Mouse (Mus musculus): ENCODE results near the gene Fez1. TPM values are rescaled to one million over a fixed set of nuclear protein-coding genes. Genes with fewer than 3 reads are reported as not detected.

The Fez1 gene
- polyA plus RNA-seq, 1 experiment from 2014 or later, result 3.8 TPM

GRCm38 (mm10) chr9:36876313-36876712 lies 54.6 kb downstream of the Fez1 start:
- no peaks in the 10 kb centered on the region for H3K9me3 ChIP-seq
- H3K4me1 ChIP-seq, result no peaks in the 10 kb centered on the region
- no peak overlapping the region for H3K4me3 ChIP-seq
- no peak overlapping the region for H3K9ac ChIP-seq
- no peak overlapping the region for H3K4me2 ChIP-seq
- WGBS, result 82% methylated on average over 5 of the region's 5 CpGs
- no peaks in the 10 kb centered on the region for H3K27me3 ChIP-seq
- no peak overlapping the region for H3K27ac ChIP-seq
- H3K36me3 ChIP-seq, result no peaks in the 10 kb centered on the region
- ATAC-seq (ENCODE audit: borderline replicate concordance, extremely low read depth, low FRiP score, low TSS enrichment), result no peak

GRCm38 (mm10) chr9:36876787-36877186 lies 55.1 kb downstream of the Fez1 start:
- Histone ChIP-seq H3K4me1 (no peaks in the 10 kb centered on the region), H3K27me3 (no peaks in the 10 kb centered on the region), H3K36me3 (no peaks in the 10 kb centered on the region), H3K9ac (no peak overlapping the region), H3K4me3 (no peak overlapping the region), H3K4me2 (no peak overlapping the region), H3K27ac (no peak overlapping the region), H3K9me3 (no peaks in the 10 kb centered on the region)
- ATAC-seq (ENCODE audit: borderline replicate concordance, extremely low read depth, low FRiP score, low TSS enrichment), result no peak

GRCm38 (mm10) chr9:36881615-36882014 lies 60.0 kb downstream of the Fez1 start:
- WGBS, result 75% methylated on average over 5 of the region's 5 CpGs

DNA sequence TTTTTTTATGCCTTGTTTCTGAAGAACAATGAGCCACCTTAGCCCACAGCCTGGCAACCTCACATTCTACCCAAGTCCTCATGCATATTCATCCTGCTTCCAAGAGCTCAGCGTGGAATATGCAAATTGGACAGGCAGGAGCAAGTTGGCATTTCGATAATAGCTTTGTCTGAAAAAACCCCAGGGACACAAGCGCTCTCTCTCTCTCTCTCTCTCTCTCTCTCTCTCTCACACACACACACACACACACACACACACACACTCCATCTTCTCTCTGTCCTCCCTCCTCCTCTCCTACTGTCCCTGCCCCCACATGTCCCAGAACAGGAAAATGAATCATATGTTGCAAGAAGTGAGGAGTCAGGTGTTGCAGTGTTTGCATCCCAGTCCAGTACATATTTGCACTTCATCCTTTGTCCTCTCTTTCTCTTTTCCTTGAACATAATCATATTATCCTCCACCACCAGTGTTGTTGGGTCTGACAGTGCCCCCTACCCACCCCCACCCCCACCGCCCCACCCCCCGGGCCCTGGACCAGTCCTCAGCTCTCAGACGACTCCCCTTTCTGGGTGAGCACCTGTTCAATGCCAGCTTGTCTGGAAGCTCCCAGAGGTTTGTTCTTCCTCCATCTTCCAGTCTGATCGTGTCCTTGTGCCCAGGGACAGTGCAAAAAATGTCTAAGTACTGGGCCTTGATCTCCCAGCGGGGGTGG lies 60.5 kb downstream of the Fez1 start:
- ATAC-seq (ENCODE audit: borderline replicate concordance, extremely low read depth, low FRiP score, low TSS enrichment), result no peak
- Histone ChIP-seq H3K4me2 (no peak overlapping the region), H3K9ac (no peak overlapping the region), H3K27me3 (no peaks in the 10 kb centered on the region), H3K4me3 (no peak overlapping the region), H3K9me3 (no peaks in the 10 kb centered on the region), H3K27ac (no peak overlapping the region), H3K36me3 (no peaks in the 10 kb centered on the region), H3K4me1 (no peaks in the 10 kb centered on the region)
- WGBS, result 40% methylated on average over 8 of the region's 8 CpGs

More at GRCm38 (mm10) chr9:36881615-36882014, 60.0 kb downstream of the Fez1 start:
- H3K9ac ChIP-seq, result no peak overlapping the region
- no peaks in the 10 kb centered on the region for H3K27me3 ChIP-seq
- no peaks in the 10 kb centered on the region for H3K4me1 ChIP-seq
- no peak overlapping the region for H3K4me2 ChIP-seq
- no peak overlapping the region for H3K27ac ChIP-seq
- no peak overlapping the region for H3K4me3 ChIP-seq
- no peak for ATAC-seq (ENCODE audit: borderline replicate concordance, extremely low read depth, low FRiP score, low TSS enrichment)
- H3K9me3 ChIP-seq, result no peaks in the 10 kb centered on the region
- no peaks in the 10 kb centered on the region for H3K36me3 ChIP-seq

GRCm38 (mm10) chr9:36883569-36883968 lies 61.9 kb downstream of the Fez1 start:
- Histone ChIP-seq H3K27me3 (no peaks in the 10 kb centered on the region), H3K4me3 (no peak overlapping the region), H3K27ac (no peak overlapping the region), H3K4me1 (no peaks in the 10 kb centered on the region), H3K9me3 (no peaks in the 10 kb centered on the region), H3K9ac (no peak overlapping the region), H3K4me2 (no peak overlapping the region), H3K36me3 (no peaks in the 10 kb centered on the region)
- no peak for ATAC-seq (ENCODE audit: borderline replicate concordance, extremely low read depth, low FRiP score, low TSS enrichment)
- 44% methylated on average over 3 of the region's 3 CpGs for WGBS

DNA sequence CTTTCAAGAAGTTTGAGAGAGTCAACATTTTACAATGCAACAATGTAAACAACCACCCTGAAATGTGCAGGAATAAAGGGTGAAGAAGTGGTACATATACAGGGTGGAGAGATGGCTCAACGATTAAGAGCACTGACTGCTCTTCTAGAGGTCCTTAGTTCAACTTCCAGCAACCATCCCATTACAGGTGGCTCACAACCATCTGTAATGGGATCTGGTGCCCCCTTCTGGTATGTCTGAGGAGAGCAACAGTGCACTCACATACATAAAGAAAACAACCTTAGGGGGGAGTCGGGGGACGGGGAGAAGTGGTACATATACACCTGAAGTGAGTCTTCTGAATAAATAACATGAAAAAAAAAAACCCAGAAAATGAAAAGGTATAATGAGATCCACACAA lies 63.6 kb downstream of the Fez1 start:
- Histone ChIP-seq H3K36me3 (no peaks in the 10 kb centered on the region), H3K9me3 (no peaks in the 10 kb centered on the region), H3K4me2 (no peak overlapping the region), H3K9ac (no peak overlapping the region), H3K4me1 (no peaks in the 10 kb centered on the region), H3K27me3 (no peaks in the 10 kb centered on the region), H3K27ac (no peak overlapping the region), H3K4me3 (no peak overlapping the region)
- 60% methylated on average over 3 of the region's 3 CpGs for WGBS
- ATAC-seq (ENCODE audit: borderline replicate concordance, extremely low read depth, low FRiP score, low TSS enrichment), result no peak

DNA sequence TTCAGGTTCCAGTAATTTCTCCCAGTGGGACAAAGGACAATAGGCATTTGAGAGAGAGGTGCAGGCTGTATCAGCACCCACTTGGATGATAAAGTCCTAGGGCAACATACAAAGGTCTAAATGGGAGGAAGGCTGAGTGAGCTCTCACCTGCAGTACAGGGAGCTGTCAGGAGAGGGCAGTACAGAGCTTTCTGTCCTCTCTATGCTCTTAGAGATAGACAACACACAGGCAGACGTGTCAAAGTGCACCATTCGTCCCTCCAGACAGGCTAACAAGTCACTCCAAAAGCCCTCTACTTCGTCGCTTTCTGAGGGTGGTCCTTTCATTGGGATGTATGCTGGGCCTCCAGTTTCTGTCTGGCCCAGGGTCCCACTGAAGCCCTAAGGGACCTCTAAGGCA lies 68.9 kb downstream of the Fez1 start:
- ATAC-seq (ENCODE audit: borderline replicate concordance, extremely low read depth, low FRiP score, low TSS enrichment), result no peak
- Histone ChIP-seq H3K9me3 (no peaks in the 10 kb centered on the region), H3K4me3 (no peak overlapping the region), H3K27me3 (no peaks in the 10 kb centered on the region), H3K4me1 (no peaks in the 10 kb centered on the region), H3K9ac (no peak overlapping the region), H3K36me3 (no peaks in the 10 kb centered on the region), H3K27ac (no peak overlapping the region), H3K4me2 (no peak overlapping the region)
- WGBS, result 18% methylated on average over 4 of the region's 4 CpGs

GRCm38 (mm10) chr9:36893413-36893990 lies 71.8 kb downstream of the Fez1 start:
- ATAC-seq (ENCODE audit: borderline replicate concordance, extremely low read depth, low FRiP score, low TSS enrichment), result no peak
- Histone ChIP-seq H3K36me3 (no peaks in the 10 kb centered on the region), H3K27me3 (no peaks in the 10 kb centered on the region), H3K9me3 (no peaks in the 10 kb centered on the region), H3K9ac (no peak overlapping the region), H3K27ac (no peak overlapping the region), H3K4me2 (no peak overlapping the region), H3K4me3 (no peak overlapping the region), H3K4me1 (no peaks in the 10 kb centered on the region)
- 69% methylated on average over 6 of the region's 6 CpGs for WGBS

GRCm38 (mm10) chr9:36894242-36894641 lies 72.6 kb downstream of the Fez1 start:
- 81% methylated on average over 7 of the region's 7 CpGs for WGBS
- H3K9ac ChIP-seq, result no peak overlapping the region
- H3K27me3 ChIP-seq, result no peaks in the 10 kb centered on the region
- no peak overlapping the region for H3K4me3 ChIP-seq
- H3K9me3 ChIP-seq, result no peaks in the 10 kb centered on the region
- H3K4me1 ChIP-seq, result no peaks in the 10 kb centered on the region
- H3K27ac ChIP-seq, result no peak overlapping the region
- no peak for ATAC-seq (ENCODE audit: borderline replicate concordance, extremely low read depth, low FRiP score, low TSS enrichment)
- no peaks in the 10 kb centered on the region for H3K36me3 ChIP-seq
- no peak overlapping the region for H3K4me2 ChIP-seq

GRCm38 (mm10) chr9:36895009-36895693 lies 73.5 kb downstream of the Fez1 start:
- ATAC-seq (ENCODE audit: borderline replicate concordance, extremely low read depth, low FRiP score, low TSS enrichment), result no peak
- Histone ChIP-seq H3K36me3 (no peaks in the 10 kb centered on the region), H3K4me2 (no peak overlapping the region), H3K4me1 (no peaks in the 10 kb centered on the region), H3K9ac (no peak overlapping the region), H3K27me3 (no peaks in the 10 kb centered on the region), H3K4me3 (no peak overlapping the region), H3K27ac (no peak overlapping the region), H3K9me3 (no peaks in the 10 kb centered on the region)
- 78% methylated on average over 8 of the region's 8 CpGs for WGBS

GRCm38 (mm10) chr9:36898560-36898959 lies 76.9 kb downstream of the Fez1 start:
- Histone ChIP-seq H3K27me3 (no peaks in the 10 kb centered on the region), H3K9ac (no peak overlapping the region), H3K27ac (no peak overlapping the region), H3K4me1 (no peaks in the 10 kb centered on the region), H3K36me3 (no peaks in the 10 kb centered on the region), H3K9me3 (no peaks in the 10 kb centered on the region), H3K4me2 (no peak overlapping the region), H3K4me3 (no peak overlapping the region)
- WGBS, result 89% methylated on average over 3 of the region's 3 CpGs
- ATAC-seq (ENCODE audit: borderline replicate concordance, extremely low read depth, low FRiP score, low TSS enrichment), result no peak

GRCm38 (mm10) chr9:36900464-36900863 lies 78.8 kb downstream of the Fez1 start:
- Histone ChIP-seq H3K4me3 (no peak overlapping the region), H3K4me1 (0 out of 2 replicates have a peak, but pooled peaks cover 3% of the 10 kb centered on the region), H3K27ac (no peak overlapping the region), H3K9ac (no peak overlapping the region), H3K27me3 (no peaks in the 10 kb centered on the region), H3K36me3 (no peaks in the 10 kb centered on the region), H3K4me2 (no peak overlapping the region), H3K9me3 (no peaks in the 10 kb centered on the region)
- no peak for ATAC-seq (ENCODE audit: borderline replicate concordance, extremely low read depth, low FRiP score, low TSS enrichment)
- WGBS, result 80% methylated on average over 4 of the region's 4 CpGs
